Mouse (Mus musculus): ENCODE measurements at regions not wholly inside any gene's neighbourhood (a gene's known extent, or its start where the extent isn't known, plus 50 kb on each side); places are given as distances from the start of the nearest gene placed in this dataset.

DNA sequence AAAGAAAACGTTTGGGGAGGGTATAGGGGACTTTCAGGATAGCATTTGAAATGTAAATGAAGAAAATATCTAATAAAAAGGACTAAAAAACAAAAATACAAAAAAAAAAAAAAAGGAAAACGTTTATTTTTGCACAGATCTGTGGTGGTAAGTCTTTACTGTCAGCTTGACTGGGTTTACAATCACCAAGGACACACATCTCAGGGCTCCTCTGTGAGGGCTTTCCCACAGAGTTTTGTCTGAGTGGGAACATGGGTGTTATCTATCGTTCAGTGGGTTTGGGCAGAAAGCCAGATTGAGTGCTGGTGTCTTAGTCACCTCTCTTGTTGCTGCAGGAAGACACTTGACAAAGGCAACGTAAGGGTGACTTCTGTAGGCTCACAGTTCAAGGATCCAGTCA, 859.0 kb downstream of the Zfp704 start:
- TF ChIP-seq POLR2A (IDR thresholded peaks at IDR 0.05; ENCODE audit: low read depth, low read length) (no peak), CTCF (IDR thresholded peaks at IDR 0.05; ENCODE audit: borderline replicate concordance, insufficient read depth, low read length) (no peak)

Measured in embryonic fibroblast, embryonic 13.5 days (primary cell).